Mouse (Mus musculus) regulatory T cell (primary cell): ENCODE measurements around the gene Megf11.

Source experiments
- in situ Hi-C: fragments of 300-600 bp; cut with MboI, MseI; formaldehyde crosslinking; loops from one replicate; pipeline ENCODE4 v1.15.1; 2025; ENCODE audit warnings: high pct_unique_total_duplicates

Gene Megf11

DNA sequence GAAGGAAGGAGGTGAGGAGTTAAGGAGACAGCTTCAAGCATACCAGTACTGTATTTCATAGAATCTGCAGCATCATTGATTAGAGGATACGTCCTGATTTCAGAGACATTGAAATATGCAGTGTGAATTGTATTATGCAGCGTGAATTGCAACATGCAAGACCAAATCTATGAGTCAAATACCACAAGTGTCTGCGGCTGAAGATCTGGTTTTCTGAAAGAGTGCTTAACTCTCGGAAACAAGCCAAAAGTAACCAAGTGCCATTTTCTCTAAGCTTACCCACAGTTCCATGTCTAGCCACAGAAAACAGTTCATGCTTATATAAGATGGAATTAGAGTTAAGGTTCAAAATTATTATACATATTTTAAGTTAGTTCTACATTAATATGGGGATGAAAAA, 362.3 kb downstream of the Megf11 start:
- in situ Hi-C loops = no loop called here

DNA sequence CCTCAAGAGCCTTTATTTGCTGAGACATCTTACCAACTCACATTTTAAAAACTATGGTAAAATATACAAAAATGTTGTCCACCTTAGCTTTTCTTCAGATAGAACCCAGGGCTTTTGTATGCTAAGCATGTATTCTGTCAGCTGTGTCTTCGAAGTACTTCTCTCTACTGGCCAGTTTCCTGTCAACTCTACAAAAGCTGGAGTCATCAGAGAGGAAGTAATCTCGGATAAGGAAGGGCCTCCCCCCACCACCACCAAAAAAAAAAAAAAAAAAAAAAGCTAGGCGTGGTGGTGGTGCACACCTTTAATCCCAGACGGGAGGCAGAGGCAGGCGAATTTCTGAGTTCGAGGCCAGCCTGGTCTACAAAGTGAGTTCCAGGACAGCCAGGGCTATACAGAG, 363.9 kb downstream of the Megf11 start:
- in situ Hi-C loops = no loop called here

DNA sequence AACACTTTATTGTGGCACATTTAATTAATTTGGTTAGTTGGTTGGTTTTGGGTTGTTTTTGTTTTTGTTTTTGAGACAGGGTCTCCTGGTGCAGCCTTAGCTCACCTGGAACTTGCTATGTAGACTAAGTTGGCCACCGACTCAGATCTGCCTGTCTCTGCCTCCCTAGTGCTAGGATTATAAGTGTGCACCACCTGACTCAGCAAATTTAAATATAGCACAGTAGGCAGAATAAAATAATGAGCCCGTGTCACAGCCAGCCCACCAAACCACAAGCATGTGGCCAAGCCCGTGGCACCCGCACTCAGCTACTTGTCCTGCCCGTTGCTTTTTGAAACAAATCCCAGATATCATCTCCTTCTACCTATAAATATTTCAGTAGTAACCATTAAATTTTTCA, 367.1 kb downstream of the Megf11 start:
- in situ Hi-C loops = no loop called here

DNA sequence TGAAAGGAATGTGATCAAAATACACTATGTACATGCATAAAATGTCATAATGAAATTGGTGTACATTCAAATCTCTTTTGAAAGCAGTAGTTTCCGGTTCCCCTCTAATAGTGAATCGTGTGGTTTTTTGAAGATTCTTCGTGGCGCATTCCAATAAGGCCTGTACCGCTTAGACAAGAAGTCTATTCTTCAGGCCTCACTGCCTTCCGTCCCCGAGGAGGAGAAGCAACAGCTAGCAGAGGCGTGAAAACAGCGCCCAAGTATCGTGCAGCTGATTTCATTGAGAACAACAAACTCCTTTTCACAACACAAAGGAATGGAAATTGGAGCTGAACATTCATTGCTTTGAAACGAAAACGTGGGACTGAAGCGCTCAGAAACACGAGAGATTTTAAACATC, 372.6 kb downstream of the Megf11 start:
- in situ Hi-C loops = no loop called here
